Mouse (Mus musculus): Measurements from ENCODE around the gene Cib2. TPM values are rescaled to one million over a fixed set of nuclear protein-coding genes. Genes with fewer than 3 reads are reported as not detected.
"Not testable (repeated sequence)": the region's sequence is repeated elsewhere in the genome, so short reads cannot be mapped to it uniquely, and the experiment has no call there.

Gene Cib2
- 8.1 and 9.5 TPM in 2 replicates for polyA plus RNA-seq (2012; rRNA removed)

GRCm38 (mm10) chr9:54559771-54560471 lies at the start of gene Cib2:
TSS of gene Cib2 (minus strand) at chr9:54560218.
- DNase-seq (ENCODE audit: low spot score), result peak; percentile 58

- peak; percentile 43 for DNase-seq (ENCODE audit: low spot score)
Observed at GRCm38 (mm10) chr9:54604886-54605285, 44.9 kb upstream of the Cib2 start.

GRCm38 (mm10) chr9:54604131-54604654 lies 44.2 kb upstream of the Cib2 start:
- DNase-seq (ENCODE audit: low spot score), result no peak

DNA sequence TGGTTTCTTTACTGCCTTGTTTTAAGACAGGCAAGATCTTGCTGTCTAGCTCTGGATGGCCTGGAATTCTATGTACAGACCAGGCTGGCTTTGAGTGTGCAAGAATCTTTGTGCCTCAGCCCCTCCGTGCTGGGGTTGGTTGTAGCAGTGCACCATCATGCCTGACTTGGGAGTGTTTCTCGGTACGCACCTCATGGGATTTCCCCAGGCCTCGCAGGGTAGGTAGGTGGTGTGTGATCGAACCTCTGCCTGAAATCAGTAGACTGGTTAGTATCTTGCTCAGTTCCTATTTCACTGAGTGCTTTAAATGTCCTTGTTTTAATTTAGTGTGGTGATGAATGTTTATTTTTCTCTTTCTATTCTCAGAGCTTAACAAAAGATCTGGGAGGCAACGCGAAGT lies 42.9 kb upstream of the Cib2 start:
- no peak for DNase-seq (ENCODE audit: low spot score)

DNA sequence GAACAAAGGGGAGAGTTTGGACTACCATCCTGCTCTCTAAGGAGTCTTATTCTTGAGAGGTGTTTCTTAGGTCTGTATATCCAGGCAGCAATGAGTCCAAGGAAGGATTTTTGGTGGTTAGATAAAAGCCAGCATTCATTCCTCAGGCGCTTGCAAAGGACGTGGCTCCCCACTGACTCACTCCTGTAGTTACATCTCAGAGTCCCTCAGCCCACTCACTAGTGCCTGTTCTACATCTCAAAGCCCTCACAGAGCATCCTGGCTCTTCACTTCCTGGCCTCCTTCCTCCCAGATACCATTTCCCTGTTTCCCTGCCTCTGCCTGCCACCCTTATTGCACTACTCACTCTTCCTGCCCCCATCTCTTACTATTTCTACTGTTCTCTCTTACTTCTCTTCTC lies 42.4 kb upstream of the Cib2 start:
- DNase-seq (ENCODE audit: low spot score), result no peak

- DNase-seq (ENCODE audit: low spot score), result no peak
Observed at GRCm38 (mm10) chr9:54596752-54597465, 36.9 kb upstream of the Cib2 start.

DNA sequence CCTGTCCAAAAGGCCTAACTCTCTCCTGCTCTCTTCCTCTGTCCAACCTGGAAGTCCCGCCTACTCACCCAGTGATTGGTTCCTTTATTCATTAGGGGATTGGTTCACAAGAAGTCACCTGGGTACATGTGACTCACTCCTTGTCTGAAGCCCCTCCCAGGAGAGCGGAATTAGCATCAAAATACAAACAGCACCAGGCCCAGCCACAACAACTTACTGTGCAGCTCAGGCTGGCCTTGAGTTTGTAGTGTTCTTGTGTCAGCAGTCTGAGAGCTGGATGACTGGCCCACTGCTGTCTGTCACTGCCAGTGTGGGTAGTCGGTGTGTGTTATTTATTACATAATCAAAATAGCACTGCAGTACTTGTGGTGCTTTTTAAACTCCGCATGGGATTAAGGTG lies 33.6 kb upstream of the Cib2 start:
- not testable (repeated sequence) for DNase-seq (ENCODE audit: low spot score)

GRCm38 (mm10) chr9:54587863-54588262 lies 27.8 kb upstream of the Cib2 start:
- DNase-seq (ENCODE audit: low spot score), result no peak

- DNase-seq (ENCODE audit: low spot score), result peak; percentile 95
Observed at GRCm38 (mm10) chr9:54586199-54587061, 26.4 kb upstream of the Cib2 start, which contains the start of gene Idh3a. TSS of gene Idh3a (plus strand) at chr9:54586334.

DNA sequence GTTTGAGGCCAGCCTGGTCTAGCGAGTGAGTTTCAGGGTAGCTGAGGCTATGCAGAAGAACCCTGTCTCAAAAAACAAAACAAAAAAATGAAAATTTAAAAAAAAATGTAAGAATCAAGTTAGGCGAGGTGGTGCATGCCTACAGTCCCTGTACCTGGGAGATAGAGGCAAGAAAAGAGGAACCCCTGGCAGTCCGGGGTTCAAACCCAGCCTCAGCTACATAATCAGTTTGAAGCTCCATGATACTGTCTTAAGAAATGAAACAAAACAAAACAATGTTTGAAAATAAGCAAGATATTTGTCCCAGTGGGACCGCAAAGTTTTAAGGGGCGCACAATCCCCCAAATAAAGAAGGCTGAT lies 25.8 kb upstream of the Cib2 start:
- no peak for DNase-seq (ENCODE audit: low spot score)

DNA sequence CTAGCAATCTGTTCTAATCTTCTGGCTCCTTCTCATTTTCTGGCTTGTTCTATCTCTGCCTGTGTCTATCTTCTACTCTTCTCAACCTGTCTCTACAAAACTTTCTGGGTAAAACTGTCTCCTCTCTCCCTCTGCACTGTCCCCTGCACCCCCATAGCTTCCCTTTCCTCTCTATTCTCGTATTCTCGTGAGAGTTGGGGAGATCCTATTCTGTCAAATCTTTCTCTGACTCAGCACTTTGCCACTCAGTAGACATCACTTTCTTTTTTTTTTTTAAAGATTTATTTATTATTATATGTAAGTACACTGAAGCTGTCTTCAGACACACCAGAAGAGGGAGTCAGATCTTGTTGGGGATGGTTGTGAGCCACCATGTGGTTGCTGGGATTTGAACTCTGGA lies 24.1 kb upstream of the Cib2 start:
- DNase-seq (ENCODE audit: low spot score), result not testable (repeated sequence)

DNA sequence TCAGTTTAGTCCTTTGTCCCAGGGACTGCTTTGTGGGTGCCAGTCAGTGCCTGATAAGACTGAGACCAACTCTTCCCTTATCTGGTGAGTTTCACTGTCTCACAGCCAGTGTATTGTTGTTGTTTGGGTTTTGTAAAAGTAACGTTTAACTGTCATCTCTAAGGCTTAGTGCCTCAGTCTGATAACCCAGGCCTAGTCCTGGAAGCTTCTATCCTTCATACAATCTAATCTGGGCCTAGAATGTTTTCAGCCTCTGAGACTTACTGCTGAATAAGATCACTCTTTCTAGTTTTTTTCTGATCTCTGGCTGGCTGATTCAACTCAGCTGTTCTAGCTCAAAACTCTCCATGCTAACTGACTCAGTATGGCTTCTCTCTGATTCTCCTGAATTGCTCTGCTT lies 23.7 kb upstream of the Cib2 start:
- DNase-seq (ENCODE audit: low spot score), result no peak

DNA sequence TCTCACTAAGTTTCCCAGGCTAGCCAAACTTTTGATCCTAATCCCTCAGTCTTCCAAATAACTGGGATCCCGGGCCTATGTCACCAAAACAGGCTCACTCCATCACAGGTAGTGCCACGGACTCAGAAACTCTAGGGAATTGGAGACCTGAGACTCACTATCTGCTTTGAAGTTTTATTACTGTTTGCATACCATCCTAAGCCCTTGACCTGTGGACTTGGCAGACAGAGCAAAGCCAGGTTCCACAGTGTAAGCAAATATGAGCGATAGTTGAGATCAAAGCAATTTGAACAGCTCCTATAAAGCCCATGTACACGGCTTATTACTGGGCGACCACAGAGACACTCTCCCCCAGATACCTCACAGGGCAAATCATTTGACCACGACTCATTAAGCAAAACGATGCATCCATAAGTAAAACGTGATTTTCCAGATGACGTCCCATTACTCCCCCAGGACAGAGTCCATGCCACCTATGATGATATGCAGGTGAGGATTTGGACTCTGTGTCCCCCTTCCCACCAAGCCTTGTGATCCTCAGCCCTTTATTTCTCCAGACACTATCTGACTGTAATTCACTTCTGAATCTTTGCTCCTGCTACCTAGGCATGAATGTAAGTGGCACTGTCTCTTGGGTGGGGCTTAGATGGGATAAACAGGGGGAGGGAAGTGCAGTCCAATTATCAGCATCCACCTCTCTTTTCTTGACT lies 11.3 kb upstream of the Cib2 start:
- DNase-seq (ENCODE audit: low spot score), result no peak

- DNase-seq (ENCODE audit: low spot score), result no peak
Observed at GRCm38 (mm10) chr9:54568732-54569131, 8.7 kb upstream of the Cib2 start.

GRCm38 (mm10) chr9:54566958-54567357 lies 6.9 kb upstream of the Cib2 start:
- no peak for DNase-seq (ENCODE audit: low spot score)

- DNase-seq (ENCODE audit: low spot score), result no peak
Observed at GRCm38 (mm10) chr9:54560831-54561601, 998 bp upstream of the Cib2 start.

- DNase-seq (ENCODE audit: low spot score), result no peak
Observed at GRCm38 (mm10) chr9:54558731-54559130, 1.3 kb downstream of the Cib2 start.

GRCm38 (mm10) chr9:54555044-54555443 lies 5.0 kb downstream of the Cib2 start:
- DNase-seq (ENCODE audit: low spot score), result no peak

DNA sequence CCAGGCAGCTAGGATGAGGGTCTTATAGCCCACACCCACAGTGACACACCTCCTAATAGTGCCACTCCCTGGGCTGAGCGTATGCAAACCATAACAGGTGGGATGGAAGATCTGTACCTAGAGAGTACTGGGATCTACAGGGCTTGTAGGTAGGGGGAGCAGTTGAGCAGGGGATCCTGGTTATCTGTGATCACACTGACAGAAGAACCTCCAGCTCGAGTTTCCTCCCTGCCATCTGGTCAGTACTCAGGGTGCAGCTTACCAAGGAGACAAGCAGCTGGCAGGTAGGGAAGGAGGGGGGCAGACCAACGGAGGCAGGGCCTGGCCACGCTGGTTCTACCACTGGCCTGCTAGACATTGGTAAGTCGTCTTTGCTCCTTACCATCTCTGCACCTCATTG lies 7.6 kb downstream of the Cib2 start:
- no peak for DNase-seq (ENCODE audit: low spot score)

DNA sequence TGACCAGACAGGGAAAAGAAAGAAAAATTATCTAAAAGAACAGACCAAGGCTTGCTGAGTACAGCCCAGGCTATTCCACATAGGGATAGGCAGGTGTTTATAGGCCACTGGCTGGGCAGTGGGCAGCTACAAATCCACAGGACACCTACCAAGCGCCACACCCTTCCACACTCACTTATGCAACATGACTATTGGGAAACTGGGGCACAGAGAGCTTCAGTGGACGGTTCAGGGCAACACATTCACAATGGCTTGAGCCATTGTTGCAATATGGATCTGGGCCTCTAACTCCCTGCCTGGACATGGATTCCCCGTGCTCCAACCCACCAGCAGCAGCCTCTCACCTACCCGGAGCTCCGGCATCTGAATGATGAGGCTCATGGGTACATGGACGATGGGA lies 10.6 kb downstream of the Cib2 start:
- DNase-seq (ENCODE audit: low spot score), result no peak

DNA sequence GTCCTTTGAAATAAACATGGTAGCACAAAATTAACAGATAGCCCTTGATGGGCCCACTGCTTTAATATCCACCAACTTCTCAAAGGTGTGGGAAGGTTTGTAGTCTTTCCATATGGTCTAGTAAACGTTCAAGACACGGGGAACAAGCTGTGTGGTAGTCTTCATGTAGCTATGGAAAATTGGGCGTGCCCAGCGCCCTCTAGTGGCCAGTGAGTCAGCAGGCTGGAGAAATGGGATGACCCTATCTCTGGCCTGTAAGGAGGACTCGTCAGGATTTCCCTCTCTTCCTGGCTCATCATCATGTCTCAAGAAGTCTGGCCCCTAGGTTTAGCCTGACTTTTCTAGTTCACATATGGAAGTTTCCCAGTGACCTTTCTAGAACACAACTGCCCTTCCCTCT lies 12.5 kb downstream of the Cib2 start:
- no peak for DNase-seq (ENCODE audit: low spot score)

All from urinary bladder, adult 2 months (tissue).